Mouse (Mus musculus) WW6 (cell line): ENCODE data around the gene Tmem56.

Experiments used
- DNase-seq: peaks from one replicate; pipeline ENCODE4 v3.0.0-alpha.2; 2013; ENCODE audit warnings: low read depth, low spot score

The Tmem56 gene

GRCm38 (mm10) chr3:121282998-121283397 is at the start of gene Tmem56:
Gene Tmem56 (minus strand): TSS chr3:121283098.
- no peak for DNase-seq

- DNase-seq, result no peak
Observed at GRCm38 (mm10) chr3:121330244-121330646, 47.3 kb upstream of the Tmem56 start.

GRCm38 (mm10) chr3:121329647-121330046 is 46.7 kb upstream of the Tmem56 start:
- DNase-seq, result no peak

GRCm38 (mm10) chr3:121327406-121327805 is 44.5 kb upstream of the Tmem56 start:
- DNase-seq, result no peak

GRCm38 (mm10) chr3:121323371-121323770 is 40.5 kb upstream of the Tmem56 start:
- no peak for DNase-seq

GRCm38 (mm10) chr3:121320896-121321295 is 38.0 kb upstream of the Tmem56 start:
- no peak for DNase-seq

GRCm38 (mm10) chr3:121319906-121320305 is 37.0 kb upstream of the Tmem56 start:
- DNase-seq, result no peak

- no peak for DNase-seq
Observed at GRCm38 (mm10) chr3:121315498-121315897, 32.6 kb upstream of the Tmem56 start.

- DNase-seq, result no peak
Observed at GRCm38 (mm10) chr3:121314149-121314548, 31.3 kb upstream of the Tmem56 start.

GRCm38 (mm10) chr3:121312979-121313378 is 30.1 kb upstream of the Tmem56 start:
- no peak for DNase-seq

GRCm38 (mm10) chr3:121312426-121312825 is 29.5 kb upstream of the Tmem56 start:
- DNase-seq, result no peak

- no peak for DNase-seq
Observed at GRCm38 (mm10) chr3:121309896-121310714, 27.2 kb upstream of the Tmem56 start.

- DNase-seq, result no peak
Observed at GRCm38 (mm10) chr3:121309429-121309828, 26.5 kb upstream of the Tmem56 start.

GRCm38 (mm10) chr3:121308935-121309334 is 26.0 kb upstream of the Tmem56 start:
- no peak for DNase-seq

- peak; percentile 56 for DNase-seq
Observed at GRCm38 (mm10) chr3:121307532-121308234, 24.8 kb upstream of the Tmem56 start.

- DNase-seq, result no peak
Observed at GRCm38 (mm10) chr3:121306641-121307040, 23.7 kb upstream of the Tmem56 start.

GRCm38 (mm10) chr3:121294200-121294599 is 11.3 kb upstream of the Tmem56 start:
- DNase-seq, result no peak

GRCm38 (mm10) chr3:121291560-121292258 is 8.8 kb upstream of the Tmem56 start, which contains the start of gene Alg14:
Gene Alg14 (plus strand): TSS chr3:121291773.
- DNase-seq, result peak; percentile 93

GRCm38 (mm10) chr3:121291225-121291559 is 8.3 kb upstream of the Tmem56 start:
- no peak for DNase-seq

- DNase-seq, result no peak
Observed at GRCm38 (mm10) chr3:121290681-121291080, 7.8 kb upstream of the Tmem56 start.

- DNase-seq, result no peak
Observed at GRCm38 (mm10) chr3:121287151-121287550, 4.3 kb upstream of the Tmem56 start.

- DNase-seq, result no peak
Observed at GRCm38 (mm10) chr3:121285219-121285618, 2.3 kb upstream of the Tmem56 start.
